Mouse (Mus musculus) MEL (cell line): ENCODE data around the gene Asphd1.

Experiments used
- CTCF ChIP-seq, 3 experiments: IDR thresholded peaks in 2 of 3; conservative IDR thresholded peaks in 1 of 3; 2 replicates each; pipeline ENCODE4 v1.5.1; 2011 to 2012; ENCODE audit warnings: low read length in 3 of 3, low read depth in 2 of 3, mild to moderate bottlenecking in 2 of 3, improper control_type of control experiment in 1 of 3, inconsistent platforms in 1 of 3, mixed read lengths in 1 of 3, moderate library complexity in 1 of 3; ENCODE audit not compliant: control insufficient read depth in 1 of 3, insufficient read depth in 1 of 3, poor library complexity in 1 of 3, severe bottlenecking in 1 of 3
- EP300 ChIP-seq, 2 experiments: IDR thresholded peaks; 2 replicates each; pipeline ENCODE4 v1.6.1; 2011; ENCODE audit warnings: improper control_type of control experiment in 2 of 2, low read length in 2 of 2, low read depth in 1 of 2, mild to moderate bottlenecking in 1 of 2
- JUND ChIP-seq: IDR thresholded peaks from 2 replicates; pipeline ENCODE4 v1.6.1; 2011; ENCODE audit warnings: low read depth, mild to moderate bottlenecking, improper control_type of control experiment, low read length
- MAFK ChIP-seq: IDR thresholded peaks from 2 replicates; pipeline ENCODE4 v1.6.1; 2011; ENCODE audit warnings: low read depth, mild to moderate bottlenecking, low read length, improper control_type of control experiment, borderline replicate concordance
- MEF2A ChIP-seq: IDR thresholded peaks from 2 replicates; pipeline ENCODE4 v1.6.1; 2014; ENCODE audit warnings: low read depth, mild to moderate bottlenecking, inconsistent platforms, low read length, improper control_type of control experiment; ENCODE audit not compliant: poor library complexity, insufficient replicate concordance, severe bottlenecking; ENCODE audit errors: extremely low read depth
- MYC ChIP-seq: IDR thresholded peaks from 2 replicates; pipeline ENCODE4 v1.6.1; 2011; ENCODE audit warnings: low read depth, mild to moderate bottlenecking, low read length, improper control_type of control experiment, moderate library complexity
- POLR2A ChIP-seq, 2 experiments: IDR thresholded peaks; 2 replicates each; pipeline ENCODE4 v1.6.1; 2011 to 2012; ENCODE audit warnings: low read length in 2 of 2, mild to moderate bottlenecking in 2 of 2, control low read depth in 1 of 2, improper control_type of control experiment in 1 of 2, low read depth in 1 of 2, moderate library complexity in 1 of 2; ENCODE audit not compliant: control insufficient read depth in 1 of 2, insufficient read depth in 1 of 2, poor library complexity in 1 of 2
- TBP ChIP-seq: IDR thresholded peaks from 2 replicates; pipeline ENCODE4 v1.8.0; 2011; ENCODE audit warnings: low read depth, low read length, improper control_type of control experiment

- no peak for TF ChIP-seq POLR2A (IDR thresholded peaks at IDR 0.05; ENCODE audit: control insufficient read depth in 1 of 2, insufficient read depth in 1 of 2, low read depth in 1 of 2, low read length in 2 of 2, poor library complexity in 1 of 2)
- no peak for TF ChIP-seq TBP
- TF ChIP-seq CTCF (IDR thresholded peaks at IDR 0.05 in 2 of 3, conservative IDR thresholded peaks at IDR 0.05 in 1 of 3; ENCODE audit: control insufficient read depth in 1 of 3, insufficient read depth in 1 of 3, low read depth in 2 of 3, low read length in 3 of 3, poor library complexity in 1 of 3, severe bottlenecking in 1 of 3): no peak
- TF ChIP-seq EP300 (IDR thresholded peaks at IDR 0.05; ENCODE audit: low read depth in 1 of 2, low read length in 2 of 2): no peak
- TF ChIP-seq MYC: no peak
- no peak for TF ChIP-seq MAFK
- no peak for TF ChIP-seq JUND
- no peak for TF ChIP-seq MEF2A
Observed at GRCm38 (mm10) chr7:126922624-126923060, 26.7 kb downstream of the Asphd1 start, which contains the start of gene Tmem219.
